Mouse (Mus musculus): Measurements from ENCODE around the gene Ube2o.
"Not testable (repeated sequence)": the region's sequence is repeated elsewhere in the genome, so short reads cannot be mapped to it uniquely, and the experiment has no call there.

The Ube2o gene

GRCm38 (mm10) chr11:116613234-116613633 lies 32.0 kb upstream of the Ube2o start:
- DNase-seq = no peak

GRCm38 (mm10) chr11:116612554-116612953 lies 31.3 kb upstream of the Ube2o start:
- DNase-seq = no peak

- DNase-seq = no peak
Measured at GRCm38 (mm10) chr11:116611883-116612282, 30.6 kb upstream of the Ube2o start.

- DNase-seq = not testable (repeated sequence)
Measured at GRCm38 (mm10) chr11:116611168-116611567, 29.9 kb upstream of the Ube2o start.

- no peak for DNase-seq
Measured at GRCm38 (mm10) chr11:116609965-116610630, 28.9 kb upstream of the Ube2o start.

- no peak for DNase-seq
Measured at GRCm38 (mm10) chr11:116607717-116608116, 26.5 kb upstream of the Ube2o start.

- no peak for DNase-seq
Measured at GRCm38 (mm10) chr11:116604097-116604496, 22.9 kb upstream of the Ube2o start.

GRCm38 (mm10) chr11:116603339-116603738 lies 22.1 kb upstream of the Ube2o start:
- no peak for DNase-seq

GRCm38 (mm10) chr11:116602043-116602442 lies 20.8 kb upstream of the Ube2o start:
- DNase-seq = no peak

GRCm38 (mm10) chr11:116601166-116601565 lies 19.9 kb upstream of the Ube2o start:
- no peak for DNase-seq

- no peak for DNase-seq
Measured at GRCm38 (mm10) chr11:116599230-116599629, 18.0 kb upstream of the Ube2o start.

GRCm38 (mm10) chr11:116598193-116598592 lies 16.9 kb upstream of the Ube2o start:
- DNase-seq = no peak

GRCm38 (mm10) chr11:116596766-116597165 lies 15.5 kb upstream of the Ube2o start:
- no peak for DNase-seq

- no peak for DNase-seq
Measured at GRCm38 (mm10) chr11:116593345-116593744, 12.1 kb upstream of the Ube2o start.

- peak; percentile 92 for DNase-seq
Measured at GRCm38 (mm10) chr11:116592428-116592827, 11.2 kb upstream of the Ube2o start.

GRCm38 (mm10) chr11:116591621-116592020 lies 10.4 kb upstream of the Ube2o start:
- no peak for DNase-seq

- DNase-seq = no peak
Measured at GRCm38 (mm10) chr11:116589574-116589973, 8.3 kb upstream of the Ube2o start.

- no peak for DNase-seq
Measured at GRCm38 (mm10) chr11:116589020-116589531, 7.8 kb upstream of the Ube2o start.

GRCm38 (mm10) chr11:116586801-116587631 lies 5.8 kb upstream of the Ube2o start:
- DNase-seq = peak; percentile 68

GRCm38 (mm10) chr11:116586310-116586709 lies 5.1 kb upstream of the Ube2o start, which contains the start of gene Aanat:
Gene Aanat (plus strand): TSS chr11:116586432.
- no peak for DNase-seq

- DNase-seq = no peak
Measured at GRCm38 (mm10) chr11:116585682-116586081, 4.4 kb upstream of the Ube2o start.

- peak; percentile 55 for DNase-seq
Measured at GRCm38 (mm10) chr11:116580711-116581375, 404 bp downstream of the Ube2o start.

- no peak for DNase-seq
Measured at GRCm38 (mm10) chr11:116580031-116580652, 1.1 kb downstream of the Ube2o start.

Measured in right cerebral cortex, postnatal 14 days (tissue).